In genomic region chr15:86437346-86437745, GRCm38 (mm10) we compare ENCODE assay signal across 27 mouse cellular contexts.
DNase-seq lines count a peak whose midpoint lies in the region; ATAC-seq and TF ChIP-seq lines count a peak whose summit lies in the region.
"Had no signal": no experiment of that assay in that cellular context is flagged by ENCODE, and none has a peak within 500 bp of the region (broad histone marks: within the 10 kb centered on the region; RNA-seq: fewer than 3 reads in every experiment).

No protein-coding gene starts in this region.

- DNase-seq in CH12.LX (ENCODE audit: extremely low read depth), result peak; percentile 25
- DNase-seq in thymus, adult 2 months, result peak; percentile 55
- DNase-seq in thymus, postnatal 14 days, result peak; percentile 75
- peak; percentile 64 for DNase-seq in thymus, postnatal 4 days
- DNase-seq in kidney, adult 11 months, result no peak
- no peak for DNase-seq in frontal cortex, adult 2 months (ENCODE audit: extremely low spot score in 1 of 2, low spot score in 1 of 2)
- DNase-seq: adrenal gland, adult 2 months; adrenal gland, postnatal 14 days; cerebellum, adult 11-12 months; cerebellum, adult 8-10 months; cerebellum, postnatal 10 days; cerebellum, postnatal 36 days; embryo, embryonic 11 days; gastrocnemius, adult 2 months; gastrocnemius, postnatal 14 days; heart, adult 18-20 months; heart, postnatal 14 days; heart, postnatal 4 days had no signal

- no peak overlapping the region for H3K4me3 ChIP-seq in CH12.LX (replicated peaks in 1 of 3; ENCODE audit: low read depth in 2 of 3, low read length in 2 of 3, poor library complexity in 1 of 3)
- H3K4me3 ChIP-seq in thymus, adult 2 months (ENCODE audit: control insufficient read depth, insufficient read depth, low read length), result no peak overlapping the region
- H3K4me3 ChIP-seq: embryonic facial prominence, embryonic 10.5 days; embryonic facial prominence, embryonic 13.5 days; erythroblast, embryonic 14.5 days; forebrain, embryonic 12.5 days; gastrocnemius, adult 2 months; heart, embryonic 13.5 days had no signal

- 16% methylated on average over 2 of the region's 2 CpGs for WGBS in thymus, adult 2 months

- TF ChIP-seq POLR2A in CH12.LX (IDR thresholded peaks at IDR 0.05; ENCODE audit: low read depth, low read length), result no peak
- no peak for TF ChIP-seq POLR2A in thymus, adult 2 months (IDR thresholded peaks at IDR 0.05; ENCODE audit: control insufficient read depth, extremely low read depth, insufficient read depth, low read length, poor library complexity)

- H3K4me2 ChIP-seq in CH12.LX (ENCODE audit: insufficient read depth, low read depth, poor library complexity, severe bottlenecking), result no peak overlapping the region
- H3K4me2 ChIP-seq: embryonic facial prominence, embryonic 13.5 days; forebrain, embryonic 12.5 days; heart, embryonic 13.5 days; hindbrain, embryonic 14.5 days had no signal

- in situ Hi-C loops in CH12.LX (cut with MboI; ENCODE audit: low pct_ligation_motif_present, low pct_unique_long_range_greater_than_20kb, low sequenced_read_pairs), result no loop called here

- dilution Hi-C loops in CH12.LX (cut with MboI; ENCODE audit: extremely low pct_ligation_motif_present, extremely low pct_unique_long_range_greater_than_20kb, low sequenced_read_pairs), result no loop called here

- no peak for TF ChIP-seq RAD21 in CH12.LX (IDR thresholded peaks at IDR 0.05; ENCODE audit: low read depth, low read length)

- H3K27me3 ChIP-seq in CH12.LX (replicated peaks), result no peaks in the 10 kb centered on the region
- no peaks in the 10 kb centered on the region for H3K27me3 ChIP-seq in thymus, adult 2 months (ENCODE audit: control insufficient read depth, insufficient read depth, low read length)
- H3K27me3 ChIP-seq: embryonic facial prominence, embryonic 13.5 days; forebrain, embryonic 12.5 days had no signal

- H3K36me3 ChIP-seq in CH12.LX (replicated peaks in 1 of 2; ENCODE audit: control insufficient read depth in 1 of 2, insufficient read depth in 1 of 2, low read length in 1 of 2), result peaks cover 0 to 7% of the 10 kb centered on the region in 2 experiments
- H3K36me3 ChIP-seq in thymus, adult 2 months (ENCODE audit: control insufficient read depth, insufficient read depth, low read length), result no peaks in the 10 kb centered on the region
- H3K36me3 ChIP-seq: embryonic facial prominence, embryonic 10.5 days; embryonic facial prominence, embryonic 13.5 days; forebrain, embryonic 12.5 days; heart, embryonic 13.5 days had no signal

- H3K27ac ChIP-seq in CH12.LX (ENCODE audit: insufficient read depth, low read depth), result no peak overlapping the region
- no peak overlapping the region for H3K27ac ChIP-seq in thymus, adult 2 months (ENCODE audit: control insufficient read depth, insufficient read depth, low read length)
- H3K27ac ChIP-seq: embryonic facial prominence, embryonic 10.5 days; embryonic facial prominence, embryonic 13.5 days; forebrain, embryonic 12.5 days; gastrocnemius, adult 2 months; heart, embryonic 13.5 days; hindbrain, embryonic 14.5 days; hindbrain, postnatal 0 days had no signal

- H3K4me1 ChIP-seq in CH12.LX (ENCODE audit: control insufficient read depth in 1 of 2, insufficient read depth in 2 of 2), result peaks cover 10 to 34% of the 10 kb centered on the region in 2 experiments; a peak in 3 of 4 replicates
- peaks cover 22% of the 10 kb centered on the region for H3K4me1 ChIP-seq in thymus, adult 2 months (replicated peaks; ENCODE audit: control insufficient read depth, insufficient read depth, low read length)
- H3K4me1 ChIP-seq: embryonic facial prominence, embryonic 10.5 days; embryonic facial prominence, embryonic 13.5 days; forebrain, embryonic 12.5 days had no signal

- no peak for TF ChIP-seq EP300 in CH12.LX (IDR thresholded peaks at IDR 0.05; ENCODE audit: low read length)

- H3K9ac ChIP-seq in CH12.LX (ENCODE audit: insufficient read depth, low read depth), result no peak overlapping the region
- H3K9ac ChIP-seq: embryonic facial prominence, embryonic 13.5 days; forebrain, embryonic 12.5 days; heart, embryonic 13.5 days; hindbrain, embryonic 14.5 days had no signal

- no peak for ATAC-seq in granulocyte monocyte progenitor cell, adult 5-6 weeks (replicated peaks; ENCODE audit: poor library complexity, severe bottlenecking)
- ATAC-seq: forebrain, embryonic 16.5 days; hindbrain, postnatal 0 days had no signal

- H3K79me2 ChIP-seq in CH12.LX (replicated peaks; ENCODE audit: control insufficient read depth, extremely low read depth, insufficient read depth, poor library complexity, severe bottlenecking), result no peaks in the 10 kb centered on the region

- no peaks in the 10 kb centered on the region for H3K9me3 ChIP-seq in CH12.LX (replicated peaks; ENCODE audit: low read length)
- H3K9me3 ChIP-seq: embryonic facial prominence, embryonic 10.5 days; embryonic facial prominence, embryonic 13.5 days; forebrain, embryonic 12.5 days; heart, embryonic 13.5 days had no signal

- TF ChIP-seq CTCF in CH12.LX (conservative IDR thresholded peaks at IDR 0.05 in 1 of 2, IDR thresholded peaks at IDR 0.05 in 1 of 2; ENCODE audit: low read depth in 2 of 2, low read length in 2 of 2), result no peak
- no peak for TF ChIP-seq CTCF in thymus, adult 2 months (IDR thresholded peaks at IDR 0.05; ENCODE audit: borderline replicate concordance, control insufficient read depth, extremely low read depth, insufficient read depth, low read length, poor library complexity)

TF ChIP-seq in CH12.LX, 34 proteins besides CTCF, POLR2A, EP300 and RAD21:
- TF ChIP-seq TCF12 (IDR thresholded peaks at IDR 0.05; ENCODE audit: low read depth, low read length), result peak; percentile 53; the same call in 1 of the 2 replicates
- no peak for TF ChIP-seq HCFC1 (IDR thresholded peaks at IDR 0.05; ENCODE audit: low read depth, low read length)
- no peak for TF ChIP-seq ZC3H11A (IDR thresholded peaks at IDR 0.05; ENCODE audit: low read depth, low read length)
- no peak for TF ChIP-seq RCOR1 (conservative IDR thresholded peaks at IDR 0.05; ENCODE audit: low read depth, low read length)

Comparison
In these comparisons a context has a peak if more than half of its experiments do, and no peak if none do; other contexts are left out.
1. DNase-seq: peak in CH12.LX (single experiment), thymus, adult 2 months (single experiment), thymus, postnatal 14 days (single experiment) and thymus, postnatal 4 days (single experiment); none in kidney, adult 11 months (single experiment) and frontal cortex, adult 2 months (0 of 2).